Mouse (Mus musculus) cerebellum, adult 2 months (tissue): Measurements from ENCODE around the gene Car9. TPM values are rescaled to one million over a fixed set of nuclear protein-coding genes. Genes with fewer than 3 reads are reported as not detected.

ENCODE experiments used
- DNase-seq, 2 experiments: peaks; one replicate each; pipeline ENCODE4 v3.0.0; 2021
- H3K27ac ChIP-seq: fragments of 200-500 bp; 2 replicates; pipeline ENCODE4 v1.5.1; 2012; ENCODE audit warnings: low read length, control low read depth, inconsistent platforms; ENCODE audit not compliant: insufficient read depth
- H3K27me3 ChIP-seq: fragments of 200-500 bp; 2 replicates; pipeline ENCODE4 v1.6.1; 2012; ENCODE audit warnings: inconsistent platforms, mild to moderate bottlenecking, low read length, moderate library complexity; ENCODE audit not compliant: control insufficient read depth, insufficient read depth
- H3K4me1 ChIP-seq: fragments of 200-500 bp; 2 replicates; pipeline ENCODE4 v1.6.1; 2011; ENCODE audit warnings: low read length; ENCODE audit not compliant: control insufficient read depth, insufficient read depth
- H3K4me3 ChIP-seq: fragments of 200-500 bp; replicated peaks from 2 replicates; pipeline ENCODE3; 2011; ENCODE audit warnings: mild to moderate bottlenecking, low read depth, low read length, control low read depth; ENCODE audit not compliant: insufficient read depth
- CTCF ChIP-seq: fragments of 200-500 bp; IDR thresholded peaks from 2 replicates; pipeline ENCODE4 v1.5.1; 2011; ENCODE audit warnings: low read depth, mild to moderate bottlenecking, control low read depth, low read length, moderate library complexity, borderline replicate concordance; ENCODE audit not compliant: insufficient read depth
- POLR2A ChIP-seq: fragments of 200-500 bp; IDR thresholded peaks from 2 replicates; pipeline ENCODE4 v1.6.1; 2011; ENCODE audit warnings: low read length, control low read depth, borderline replicate concordance; ENCODE audit not compliant: insufficient read depth
- WGBS: fragments of 180-500 bp; shearing (Covaris S2); methylation state at CpG from one replicate; pipeline ENCODE4 v1.1.7; 2018; 5-methylcytosine and 5-hydroxymethylcytosine counted together
- polyA plus RNA-seq: library from polyadenylated mRNA; depleted of rRNA; stranded (reverse); fragments of >200 nt; gene quantifications from 2 replicates; pipeline ENCODE4 v1.2.3, GENCODE M21; 2012

Gene Car9
- polyA plus RNA-seq, 1 experiment: 15.8 TPM

GRCm38 (mm10) chr4:43519551-43519950, 12.8 kb downstream of the Car9 start:
- Histone ChIP-seq H3K4me3 (peak overlapping the region; percentile 45), H3K27me3 (peaks cover 3% of the 10 kb centered on the region; the same call in 1 of the 2 replicates), H3K27ac (no peak overlapping the region), H3K4me1 (no peaks in the 10 kb centered on the region; the same call in 1 of the 2 replicates)
- 23% methylated on average over 10 of the region's 10 CpGs for WGBS
- TF ChIP-seq POLR2A (no peak), CTCF (no peak)
- no peak for DNase-seq

GRCm38 (mm10) chr4:43519956-43520355, 13.2 kb downstream of the Car9 start:
- peak; percentile 83 to 92 for DNase-seq
- Histone ChIP-seq H3K27me3 (peaks cover 3% of the 10 kb centered on the region; the same call in 1 of the 2 replicates), H3K27ac (no peak overlapping the region), H3K4me1 (no peaks in the 10 kb centered on the region), H3K4me3 (peak overlapping the region; percentile 45)
- WGBS: 16% methylated on average over 6 of the region's 6 CpGs
- TF ChIP-seq CTCF (no peak), POLR2A (no peak)

- peaks cover 3% of the 10 kb centered on the region; the same call in 1 of the 2 replicates for H3K27me3 ChIP-seq
- TF ChIP-seq POLR2A (no peak), CTCF (0 out of 2 replicates have a peak, but pooled peaks have one; percentile 10)
- 73% methylated on average over 5 of the region's 5 CpGs for WGBS
- no peak for DNase-seq
- H3K4me1 ChIP-seq: no peaks in the 10 kb centered on the region
- H3K27ac ChIP-seq: no peak overlapping the region
- H3K4me3 ChIP-seq: no peak overlapping the region
These were observed 21.1 kb downstream of the Car9 start for GRCm38 (mm10) chr4:43527880-43528279.

- Histone ChIP-seq H3K4me3 (no peak overlapping the region), H3K27ac (no peak overlapping the region), H3K27me3 (peaks cover 3% of the 10 kb centered on the region; the same call in 1 of the 2 replicates), H3K4me1 (no peaks in the 10 kb centered on the region)
- TF ChIP-seq POLR2A: no peak
- TF ChIP-seq CTCF: no peak
- 78% methylated on average over 9 of the region's 9 CpGs for WGBS
- DNase-seq: no peak
These were observed 21.7 kb downstream of the Car9 start for GRCm38 (mm10) chr4:43528487-43528886.

GRCm38 (mm10) chr4:43530081-43530501, 23.3 kb downstream of the Car9 start:
- H3K27ac ChIP-seq: no peak overlapping the region
- H3K4me1 ChIP-seq: no peaks in the 10 kb centered on the region
- TF ChIP-seq CTCF: no peak
- no peak for TF ChIP-seq POLR2A
- H3K4me3 ChIP-seq: no peak overlapping the region
- H3K27me3 ChIP-seq: no peaks in the 10 kb centered on the region
- 68% methylated on average over 8 of the region's 8 CpGs for WGBS
- DNase-seq: no peak

GRCm38 (mm10) chr4:43530581-43530980, 23.8 kb downstream of the Car9 start:
- DNase-seq: peak; percentile 68 to 76
- no peaks in the 10 kb centered on the region for H3K4me1 ChIP-seq
- no peak overlapping the region for H3K27ac ChIP-seq
- H3K27me3 ChIP-seq: no peaks in the 10 kb centered on the region
- 28% methylated on average over 7 of the region's 7 CpGs for WGBS
- no peak overlapping the region for H3K4me3 ChIP-seq
- no peak for TF ChIP-seq POLR2A
- peak; percentile 75 for TF ChIP-seq CTCF

GRCm38 (mm10) chr4:43533270-43533669, 26.5 kb downstream of the Car9 start:
- Histone ChIP-seq H3K4me1 (no peaks in the 10 kb centered on the region), H3K27me3 (no peaks in the 10 kb centered on the region), H3K27ac (no peak overlapping the region), H3K4me3 (no peak overlapping the region)
- no peak for DNase-seq
- WGBS: 89% methylated on average over 9 of the region's 9 CpGs
- TF ChIP-seq POLR2A: no peak
- TF ChIP-seq CTCF: no peak

GRCm38 (mm10) chr4:43535628-43536027, 28.9 kb downstream of the Car9 start:
- no peaks in the 10 kb centered on the region for H3K4me1 ChIP-seq
- DNase-seq: no peak
- TF ChIP-seq POLR2A (no peak), CTCF (no peak)
- no peaks in the 10 kb centered on the region for H3K27me3 ChIP-seq
- no peak overlapping the region for H3K27ac ChIP-seq
- 97% methylated on average over 8 of the region's 8 CpGs for WGBS
- H3K4me3 ChIP-seq: no peak overlapping the region
